Mouse (Mus musculus) neural tube, embryonic 11.5 days (tissue): ENCODE data around the gene Usp2. TPM values are rescaled to one million over a fixed set of nuclear protein-coding genes. Genes with fewer than 3 reads are reported as not detected.

ENCODE experiments used
- ATAC-seq: fragments of 200-750 bp; cut with Nextera tagmentation; 2 replicates; pipeline ENCODE4 v1.8.0; 2017; ENCODE audit warnings: moderate number of reproducible peaks, mild to moderate bottlenecking, moderate TSS enrichment, moderate library complexity; ENCODE audit not compliant: insufficient read depth, low FRiP score, low TSS enrichment
- DNase-seq: peaks from one replicate; pipeline ENCODE4 v3.0.0-alpha.2; 2015; ENCODE audit warnings: low spot score
- H3K27ac ChIP-seq: fragments of 300-500 bp; sonication (generic); 2 replicates; pipeline ENCODE4 v1.5.1; 2014; ENCODE audit warnings: low read depth, mild to moderate bottlenecking, low read length
- H3K27me3 ChIP-seq: fragments of 300-500 bp; sonication (generic); 2 replicates; pipeline ENCODE4 v1.6.1; 2014; ENCODE audit warnings: mild to moderate bottlenecking, low read length, mixed read lengths; ENCODE audit not compliant: control insufficient read depth, insufficient read depth
- H3K36me3 ChIP-seq: fragments of 300-500 bp; sonication (generic); 2 replicates; pipeline ENCODE4 v1.6.1; 2014; ENCODE audit warnings: mild to moderate bottlenecking, low read length, moderate library complexity, mixed read lengths; ENCODE audit not compliant: control insufficient read depth, insufficient read depth
- H3K4me1 ChIP-seq: fragments of 300-500 bp; sonication (generic); 2 replicates; pipeline ENCODE4 v1.6.1; 2014; ENCODE audit warnings: low read length, mixed read lengths; ENCODE audit not compliant: control insufficient read depth, insufficient read depth
- H3K4me2 ChIP-seq: fragments of 300-500 bp; sonication (generic); 2 replicates; pipeline ENCODE4 v1.6.1; 2014; ENCODE audit warnings: low read depth, mild to moderate bottlenecking, moderate library complexity
- H3K4me3 ChIP-seq: fragments of 300-500 bp; sonication (generic); 2 replicates; pipeline ENCODE4 v1.5.1; 2014; ENCODE audit warnings: low read depth, low read length
- H3K9ac ChIP-seq: fragments of 300-500 bp; sonication (generic); 2 replicates; pipeline ENCODE4 v1.6.1; 2014; ENCODE audit warnings: mild to moderate bottlenecking, low read length
- H3K9me3 ChIP-seq: fragments of 300-500 bp; sonication (generic); 2 replicates; pipeline ENCODE4 v1.6.1; 2016; ENCODE audit warnings: low read length; ENCODE audit not compliant: control insufficient read depth
- WGBS: fragments of 180-500 bp; shearing (Covaris S2); extraction: QIAGEN DNeasy Blood & Tissue Kit; methylation state at CpG from one replicate; pipeline ENCODE4 v1.1.7; 2014; 5-methylcytosine and 5-hydroxymethylcytosine counted together
- polyA plus RNA-seq: library from polyadenylated mRNA; unstranded; fragments of >200 nt; fragmentation: Nextera tagmentation; extraction: Ambion mirVana; gene quantifications from 2 replicates; pipeline ENCODE4 v1.2.1, GENCODE M21; 2014

The Usp2 gene
- polyA plus RNA-seq, 1 experiment from 2014 or later = 10.5 TPM

GRCm38 (mm10) chr9:44114453-44114852, 47.6 kb downstream of the Usp2 start:
- ATAC-seq = no peak
- no peak for DNase-seq

GRCm38 (mm10) chr9:44115599-44115998, 48.8 kb downstream of the Usp2 start:
- ATAC-seq (no peak), DNase-seq (no peak)
- no peak overlapping the region for H3K4me2 ChIP-seq
- H3K27ac ChIP-seq = no peak overlapping the region
- 0 out of 2 replicates have a peak, but pooled peaks cover under 1% of the 10 kb centered on the region for H3K4me1 ChIP-seq
- no peak overlapping the region for H3K4me3 ChIP-seq
- WGBS = 88% methylated on average over 9 of the region's 9 CpGs
- no peak overlapping the region for H3K9ac ChIP-seq
- no peaks in the 10 kb centered on the region for H3K36me3 ChIP-seq
- no peaks in the 10 kb centered on the region for H3K9me3 ChIP-seq
- no peaks in the 10 kb centered on the region for H3K27me3 ChIP-seq

More at GRCm38 (mm10) chr9:44114453-44114852, 47.6 kb downstream of the Usp2 start:
- no peak overlapping the region for H3K4me3 ChIP-seq
- H3K4me1 ChIP-seq = peaks cover 10% of the 10 kb centered on the region; the same call in 1 of the 2 replicates
- no peak overlapping the region for H3K27ac ChIP-seq
- H3K27me3 ChIP-seq = no peaks in the 10 kb centered on the region
- 90% methylated on average over 2 of the region's 2 CpGs for WGBS
- H3K4me2 ChIP-seq = no peak overlapping the region
- H3K9ac ChIP-seq = no peak overlapping the region
- H3K36me3 ChIP-seq = no peaks in the 10 kb centered on the region
- no peaks in the 10 kb centered on the region for H3K9me3 ChIP-seq

GRCm38 (mm10) chr9:44116182-44116581, 49.4 kb downstream of the Usp2 start:
- Histone ChIP-seq H3K4me2 (no peak overlapping the region), H3K27me3 (no peaks in the 10 kb centered on the region), H3K27ac (no peak overlapping the region), H3K4me1 (no peaks in the 10 kb centered on the region), H3K9ac (no peak overlapping the region), H3K9me3 (no peaks in the 10 kb centered on the region), H3K4me3 (no peak overlapping the region), H3K36me3 (no peaks in the 10 kb centered on the region)
- DNase-seq = no peak
- 93% methylated on average over 4 of the region's 4 CpGs for WGBS
- no peak for ATAC-seq

- WGBS = 52% methylated on average over 5 of the region's 5 CpGs
- no peak overlapping the region for H3K27ac ChIP-seq
- H3K4me3 ChIP-seq = no peak overlapping the region
- H3K9me3 ChIP-seq = no peaks in the 10 kb centered on the region
- no peaks in the 10 kb centered on the region for H3K4me1 ChIP-seq
- no peak overlapping the region for H3K9ac ChIP-seq
- DNase-seq (no peak), ATAC-seq (no peak)
- no peak overlapping the region for H3K4me2 ChIP-seq
- H3K27me3 ChIP-seq = no peaks in the 10 kb centered on the region
- no peaks in the 10 kb centered on the region for H3K36me3 ChIP-seq
Measured at GRCm38 (mm10) chr9:44119011-44119410, 52.2 kb downstream of the Usp2 start.

GRCm38 (mm10) chr9:44119948-44120465, 53.2 kb downstream of the Usp2 start:
- no peak for ATAC-seq
- WGBS = 78% methylated on average over 8 of the region's 8 CpGs
- no peak overlapping the region for H3K9ac ChIP-seq
- H3K4me1 ChIP-seq = no peaks in the 10 kb centered on the region
- no peaks in the 10 kb centered on the region for H3K27me3 ChIP-seq
- H3K4me2 ChIP-seq = no peak overlapping the region
- no peak for DNase-seq
- no peaks in the 10 kb centered on the region for H3K36me3 ChIP-seq
- H3K27ac ChIP-seq = no peak overlapping the region
- no peak overlapping the region for H3K4me3 ChIP-seq
- H3K9me3 ChIP-seq = no peaks in the 10 kb centered on the region

- no peaks in the 10 kb centered on the region for H3K36me3 ChIP-seq
- no peak overlapping the region for H3K4me3 ChIP-seq
- H3K27ac ChIP-seq = no peak overlapping the region
- H3K9me3 ChIP-seq = no peaks in the 10 kb centered on the region
- ATAC-seq = no peak
- no peak overlapping the region for H3K4me2 ChIP-seq
- peaks cover 4% of the 10 kb centered on the region; the same call in 1 of the 2 replicates for H3K4me1 ChIP-seq
- WGBS = 74% methylated on average over 6 of the region's 6 CpGs
- no peaks in the 10 kb centered on the region for H3K27me3 ChIP-seq
- no peak overlapping the region for H3K9ac ChIP-seq
- no peak for DNase-seq
Measured at GRCm38 (mm10) chr9:44124317-44124716, 57.5 kb downstream of the Usp2 start.

- no peaks in the 10 kb centered on the region for H3K27me3 ChIP-seq
- H3K9ac ChIP-seq = no peak overlapping the region
- no peak overlapping the region for H3K4me3 ChIP-seq
- no peaks in the 10 kb centered on the region for H3K9me3 ChIP-seq
- peaks cover 6% of the 10 kb centered on the region for H3K4me1 ChIP-seq
- no peak for ATAC-seq
- no peaks in the 10 kb centered on the region for H3K36me3 ChIP-seq
- DNase-seq = no peak
- no peak overlapping the region for H3K4me2 ChIP-seq
- WGBS = 43% methylated on average over 5 of the region's 5 CpGs
- no peak overlapping the region for H3K27ac ChIP-seq
Measured at GRCm38 (mm10) chr9:44125026-44125425, 58.2 kb downstream of the Usp2 start.

GRCm38 (mm10) chr9:44125546-44126428, 59.0 kb downstream of the Usp2 start:
- 36% methylated on average over 18 of the region's 18 CpGs for WGBS
- Histone ChIP-seq H3K4me3 (no peak overlapping the region), H3K27me3 (no peaks in the 10 kb centered on the region), H3K4me2 (no peak overlapping the region), H3K9me3 (no peaks in the 10 kb centered on the region), H3K36me3 (no peaks in the 10 kb centered on the region), H3K27ac (no peak overlapping the region), H3K9ac (no peak overlapping the region), H3K4me1 (peaks cover 12% of the 10 kb centered on the region)
- DNase-seq (peak; percentile 87), ATAC-seq (no peak)

GRCm38 (mm10) chr9:44126746-44127145, 59.9 kb downstream of the Usp2 start:
- H3K4me2 ChIP-seq = no peak overlapping the region
- WGBS = 89% methylated on average over 3 of the region's 3 CpGs
- H3K9me3 ChIP-seq = no peaks in the 10 kb centered on the region
- no peak overlapping the region for H3K4me3 ChIP-seq
- H3K36me3 ChIP-seq = no peaks in the 10 kb centered on the region
- no peak overlapping the region for H3K27ac ChIP-seq
- H3K4me1 ChIP-seq = peaks cover 13% of the 10 kb centered on the region
- DNase-seq (no peak), ATAC-seq (no peak)
- H3K9ac ChIP-seq = no peak overlapping the region
- H3K27me3 ChIP-seq = no peaks in the 10 kb centered on the region
